ENCODE assay signal across 19 mouse cellular contexts in the genomic region with DNA sequence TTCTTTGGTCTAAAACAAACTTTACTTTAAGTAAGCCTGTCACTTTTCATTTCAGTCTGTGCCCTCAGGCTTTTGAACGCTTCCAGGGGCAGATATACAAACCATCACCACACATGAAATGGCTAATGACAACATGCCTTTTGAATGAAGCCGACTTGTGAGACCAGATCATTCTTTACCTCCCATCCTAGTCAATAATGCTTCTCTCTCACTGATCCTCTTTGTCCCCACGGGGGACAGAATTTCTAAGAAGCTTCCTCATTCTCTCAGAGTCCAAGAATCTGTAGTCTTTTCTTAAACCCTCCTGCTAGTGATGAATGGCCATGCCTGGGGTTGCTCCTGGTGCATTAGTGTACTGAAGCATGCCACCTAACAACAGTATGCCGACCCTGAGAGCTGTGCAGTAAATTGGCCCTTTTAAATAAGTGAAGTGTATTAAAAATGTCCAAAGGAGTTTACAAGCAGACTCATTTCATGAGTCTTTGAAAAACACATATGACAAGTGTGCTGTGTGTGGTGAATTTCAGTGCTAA.
A peak's percentile ranks its signal among the peaks of the same experiment; 100 is the strongest.
DNase-seq lines count a peak whose midpoint lies in the region; ATAC-seq lines count a peak whose summit lies in the region.
"Had no signal": no experiment of that assay in that cellular context is flagged by ENCODE, and none has a peak within 500 bp of the region (broad histone marks: within the 10 kb centered on the region; RNA-seq: fewer than 3 reads in every experiment).

No protein-coding gene starts in this region.

- no peak overlapping the region for H3K9ac ChIP-seq in embryonic facial prominence, embryonic 11.5 days (replicated peaks; ENCODE audit: low read length)
- H3K9ac ChIP-seq in kidney, embryonic 15.5 days: no peak overlapping the region
- no peak overlapping the region for H3K9ac ChIP-seq in embryonic facial prominence, embryonic 14.5 days (ENCODE audit: low read depth, low read length)
- H3K9ac ChIP-seq: embryonic facial prominence, embryonic 12.5 days; hindbrain, embryonic 12.5 days; neural tube, embryonic 13.5 days had no signal

- H3K36me3 ChIP-seq in embryonic facial prominence, embryonic 11.5 days (replicated peaks; ENCODE audit: control insufficient read depth, insufficient read depth, low read depth, low read length): no peaks in the 10 kb centered on the region
- no peaks in the 10 kb centered on the region for H3K36me3 ChIP-seq in embryonic facial prominence, embryonic 10.5 days (replicated peaks)
- H3K36me3 ChIP-seq in kidney, embryonic 15.5 days: no peaks in the 10 kb centered on the region
- H3K36me3 ChIP-seq in embryonic facial prominence, embryonic 14.5 days (ENCODE audit: control insufficient read depth, insufficient read depth, low read length): no peaks in the 10 kb centered on the region
- H3K36me3 ChIP-seq: embryonic facial prominence, embryonic 12.5 days; hindbrain, embryonic 12.5 days; neural tube, embryonic 13.5 days had no signal

- H3K9me3 ChIP-seq in embryonic facial prominence, embryonic 11.5 days (replicated peaks; ENCODE audit: control insufficient read depth, low read length): no peaks in the 10 kb centered on the region
- H3K9me3 ChIP-seq in embryonic facial prominence, embryonic 10.5 days: no peaks in the 10 kb centered on the region; the same call in 1 of the 2 replicates
- no peaks in the 10 kb centered on the region for H3K9me3 ChIP-seq in kidney, embryonic 15.5 days (replicated peaks)
- H3K9me3 ChIP-seq in embryonic facial prominence, embryonic 14.5 days (ENCODE audit: control insufficient read depth, low read length): no peaks in the 10 kb centered on the region
- H3K9me3 ChIP-seq: embryonic facial prominence, embryonic 12.5 days; hindbrain, embryonic 12.5 days; neural tube, embryonic 13.5 days had no signal

- no peak overlapping the region for H3K27ac ChIP-seq in embryonic facial prominence, embryonic 11.5 days (replicated peaks; ENCODE audit: low read depth, low read length)
- no peak overlapping the region for H3K27ac ChIP-seq in embryonic facial prominence, embryonic 10.5 days (replicated peaks)
- peak overlapping the region; percentile 46; the same call in 1 of the 2 replicates for H3K27ac ChIP-seq in kidney, embryonic 15.5 days
- no peak overlapping the region for H3K27ac ChIP-seq in embryonic facial prominence, embryonic 14.5 days (replicated peaks; ENCODE audit: low read depth, low read length)
- H3K27ac ChIP-seq: embryonic facial prominence, embryonic 12.5 days; hindbrain, embryonic 12.5 days; neural tube, embryonic 13.5 days had no signal

- 0 out of 2 replicates have a peak, but pooled peaks have one; percentile 48 for ATAC-seq in embryonic facial prominence, embryonic 11.5 days (replicated peaks; ENCODE audit: insufficient number of reproducible peaks, low FRiP score, low TSS enrichment, low read depth)
- ATAC-seq in kidney, embryonic 15.5 days (replicated peaks; ENCODE audit: low FRiP score): no peak
- no peak for ATAC-seq in embryonic facial prominence, embryonic 14.5 days (ENCODE audit: low read depth)
- ATAC-seq in frontal cortex, adult (ENCODE audit: low TSS enrichment): no peak
- ATAC-seq: activated CD4-positive, CD25-positive, alpha-beta regulatory T cell, adult 4 months had no signal

- no peak overlapping the region for H3K4me2 ChIP-seq in embryonic facial prominence, embryonic 11.5 days (ENCODE audit: low read depth, low read length)
- H3K4me2 ChIP-seq in kidney, embryonic 15.5 days: no peak overlapping the region
- H3K4me2 ChIP-seq in embryonic facial prominence, embryonic 14.5 days (ENCODE audit: low read depth, low read length): no peak overlapping the region
- H3K4me2 ChIP-seq: embryonic facial prominence, embryonic 12.5 days; hindbrain, embryonic 12.5 days; liver, embryonic 11.5 days; neural tube, embryonic 13.5 days had no signal

- peak; percentile 26 for DNase-seq in embryonic facial prominence, embryonic 11.5 days (ENCODE audit: low spot score)
- DNase-seq in embryonic facial prominence, embryonic 10.5 days (ENCODE audit: low spot score): no peak
- DNase-seq in kidney, postnatal 36 days: no peak
- peak; percentile 31 for DNase-seq in Muller cell, postnatal 12 days (ENCODE audit: inconsistent ontology term)
- peak; percentile 46 for DNase-seq in embryonic facial prominence, embryonic 14.5 days (ENCODE audit: low spot score)
- DNase-seq in cerebellum, postnatal 10 days: no peak
- DNase-seq: adrenal gland, postnatal 14 days; cerebellum, adult 11 months; cerebellum, postnatal 14 days; lung, adult 2 months; right cerebral cortex, postnatal 4 days; thymus, adult 2 months had no signal

- H3K4me3 ChIP-seq in embryonic facial prominence, embryonic 11.5 days (ENCODE audit: low read depth, low read length): no peak overlapping the region
- no peak overlapping the region for H3K4me3 ChIP-seq in embryonic facial prominence, embryonic 10.5 days
- H3K4me3 ChIP-seq in kidney, embryonic 15.5 days (replicated peaks): no peak overlapping the region
- no peak overlapping the region for H3K4me3 ChIP-seq in embryonic facial prominence, embryonic 14.5 days (ENCODE audit: low read depth, low read length)
- H3K4me3 ChIP-seq: embryonic facial prominence, embryonic 12.5 days; hindbrain, embryonic 12.5 days; neural tube, embryonic 13.5 days had no signal

- no peaks in the 10 kb centered on the region for H3K27me3 ChIP-seq in embryonic facial prominence, embryonic 11.5 days (ENCODE audit: control insufficient read depth, insufficient read depth, low read length)
- H3K27me3 ChIP-seq in embryonic facial prominence, embryonic 10.5 days (replicated peaks; ENCODE audit: low read depth, poor library complexity, severe bottlenecking): no peaks in the 10 kb centered on the region
- no peaks in the 10 kb centered on the region for H3K27me3 ChIP-seq in kidney, embryonic 15.5 days
- H3K27me3 ChIP-seq in embryonic facial prominence, embryonic 14.5 days (replicated peaks; ENCODE audit: control insufficient read depth, insufficient read depth, low read length): no peaks in the 10 kb centered on the region
- H3K27me3 ChIP-seq: embryonic facial prominence, embryonic 12.5 days; hindbrain, embryonic 12.5 days; neural tube, embryonic 13.5 days had no signal

- no peaks in the 10 kb centered on the region for H3K4me1 ChIP-seq in embryonic facial prominence, embryonic 11.5 days (ENCODE audit: control insufficient read depth, insufficient read depth, low read length)
- H3K4me1 ChIP-seq in embryonic facial prominence, embryonic 10.5 days: peaks cover 7% of the 10 kb centered on the region
- H3K4me1 ChIP-seq in kidney, embryonic 15.5 days: no peaks in the 10 kb centered on the region
- H3K4me1 ChIP-seq in embryonic facial prominence, embryonic 14.5 days (ENCODE audit: control insufficient read depth, insufficient read depth, low read length): no peaks in the 10 kb centered on the region
- H3K4me1 ChIP-seq: embryonic facial prominence, embryonic 12.5 days; hindbrain, embryonic 12.5 days had no signal

- 12% methylated on average over 4 of the region's 4 CpGs for WGBS in embryonic facial prominence, embryonic 11.5 days
- 12% methylated on average over 4 of the region's 4 CpGs for WGBS in embryonic facial prominence, embryonic 10.5 days
- WGBS in kidney, embryonic 15.5 days: 30% methylated on average over 4 of the region's 4 CpGs
- 17% methylated on average over 4 of the region's 4 CpGs for WGBS in embryonic facial prominence, embryonic 14.5 days

Comparison
In these comparisons a context has a peak if more than half of its experiments do, and no peak if none do; other contexts are left out.
1. DNase-seq: peak in embryonic facial prominence, embryonic 11.5 days (single experiment), Muller cell, postnatal 12 days (single experiment) and embryonic facial prominence, embryonic 14.5 days (single experiment); none in embryonic facial prominence, embryonic 10.5 days (single experiment), kidney, postnatal 36 days (0 of 2) and cerebellum, postnatal 10 days (0 of 2).